Mouse (Mus musculus): ENCODE results near the gene Hdac10. TPM values are rescaled to one million over a fixed set of nuclear protein-coding genes. Genes with fewer than 3 reads are reported as not detected.

Gene Hdac10
- polyA plus RNA-seq, 1 experiment: not detected

GRCm38 (mm10) chr15:89136461-89137155, 8.1 kb upstream of the Hdac10 start:
- Histone ChIP-seq H3K27ac (ENCODE audit: insufficient read depth, low read depth, low read length) (no peak overlapping the region), H3K4me1 (ENCODE audit: control insufficient read depth, insufficient read depth, low read length) (peaks cover 27% of the 10 kb centered on the region), H3K4me3 (ENCODE audit: insufficient read depth, low read depth, low read length) (no peak overlapping the region)
- TF ChIP-seq CTCF (IDR thresholded peaks at IDR 0.05; ENCODE audit: insufficient read depth, low read depth, low read length) (no peak), POLR2A (IDR thresholded peaks at IDR 0.05; ENCODE audit: insufficient read depth, low read depth, low read length) (no peak)
- WGBS: 97% methylated on average over 5 of the region's 5 CpGs

- no peak for TF ChIP-seq POLR2A (IDR thresholded peaks at IDR 0.05; ENCODE audit: insufficient read depth, low read depth, low read length)
- TF ChIP-seq CTCF (IDR thresholded peaks at IDR 0.05; ENCODE audit: insufficient read depth, low read depth, low read length): no peak
Observed at GRCm38 (mm10) chr15:89131316-89131715, 2.8 kb upstream of the Hdac10 start.

GRCm38 (mm10) chr15:89130245-89130644, 1.7 kb upstream of the Hdac10 start:
- no peak for TF ChIP-seq CTCF (IDR thresholded peaks at IDR 0.05; ENCODE audit: insufficient read depth, low read depth, low read length)
- no peak for TF ChIP-seq POLR2A (IDR thresholded peaks at IDR 0.05; ENCODE audit: insufficient read depth, low read depth, low read length)
- no peak overlapping the region for H3K27ac ChIP-seq (ENCODE audit: insufficient read depth, low read depth, low read length)
- H3K4me3 ChIP-seq (ENCODE audit: insufficient read depth, low read depth, low read length): no peak overlapping the region
- H3K4me1 ChIP-seq (ENCODE audit: control insufficient read depth, insufficient read depth, low read length): peaks cover 16% of the 10 kb centered on the region

More at GRCm38 (mm10) chr15:89131316-89131715, 2.8 kb upstream of the Hdac10 start:
- H3K4me3 ChIP-seq (ENCODE audit: insufficient read depth, low read depth, low read length): no peak overlapping the region
- no peak overlapping the region for H3K27ac ChIP-seq (ENCODE audit: insufficient read depth, low read depth, low read length)
- WGBS: 82% methylated on average over 3 of the region's 3 CpGs
- peaks cover 16% of the 10 kb centered on the region for H3K4me1 ChIP-seq (ENCODE audit: control insufficient read depth, insufficient read depth, low read length)

GRCm38 (mm10) chr15:89127364-89127940, 1.0 kb downstream of the Hdac10 start:
- Histone ChIP-seq H3K4me3 (ENCODE audit: insufficient read depth, low read depth, low read length) (peak overlapping the region; percentile 83; the same call in 1 of the 2 replicates), H3K4me1 (ENCODE audit: control insufficient read depth, insufficient read depth, low read length) (peaks cover 27% of the 10 kb centered on the region), H3K27ac (ENCODE audit: insufficient read depth, low read depth, low read length) (no peak overlapping the region)
- TF ChIP-seq CTCF (IDR thresholded peaks at IDR 0.05; ENCODE audit: insufficient read depth, low read depth, low read length) (no peak), POLR2A (IDR thresholded peaks at IDR 0.05; ENCODE audit: insufficient read depth, low read depth, low read length) (no peak)
- WGBS: 71% methylated on average over 8 of the region's 8 CpGs

GRCm38 (mm10) chr15:89126622-89127021, 1.9 kb downstream of the Hdac10 start:
- TF ChIP-seq POLR2A (IDR thresholded peaks at IDR 0.05; ENCODE audit: insufficient read depth, low read depth, low read length): no peak
- TF ChIP-seq CTCF (IDR thresholded peaks at IDR 0.05; ENCODE audit: insufficient read depth, low read depth, low read length): no peak

GRCm38 (mm10) chr15:89125351-89125750, 3.1 kb downstream of the Hdac10 start:
- H3K27ac ChIP-seq (ENCODE audit: insufficient read depth, low read depth, low read length): no peak overlapping the region
- 96% methylated on average over 9 of the region's 9 CpGs for WGBS
- no peak overlapping the region for H3K4me3 ChIP-seq (ENCODE audit: insufficient read depth, low read depth, low read length)
- H3K4me1 ChIP-seq (ENCODE audit: control insufficient read depth, insufficient read depth, low read length): peaks cover 36% of the 10 kb centered on the region
- TF ChIP-seq POLR2A (IDR thresholded peaks at IDR 0.05; ENCODE audit: insufficient read depth, low read depth, low read length) (no peak), CTCF (IDR thresholded peaks at IDR 0.05; ENCODE audit: insufficient read depth, low read depth, low read length) (no peak)

More at GRCm38 (mm10) chr15:89126622-89127021, 1.9 kb downstream of the Hdac10 start:
- Histone ChIP-seq H3K4me3 (ENCODE audit: insufficient read depth, low read depth, low read length) (no peak overlapping the region), H3K4me1 (ENCODE audit: control insufficient read depth, insufficient read depth, low read length) (peaks cover 35% of the 10 kb centered on the region), H3K27ac (ENCODE audit: insufficient read depth, low read depth, low read length) (no peak overlapping the region)
- WGBS: 89% methylated on average over 8 of the region's 8 CpGs

- H3K4me3 ChIP-seq (ENCODE audit: insufficient read depth, low read depth, low read length): no peak overlapping the region
- TF ChIP-seq POLR2A (IDR thresholded peaks at IDR 0.05; ENCODE audit: insufficient read depth, low read depth, low read length): no peak
- TF ChIP-seq CTCF (IDR thresholded peaks at IDR 0.05; ENCODE audit: insufficient read depth, low read depth, low read length): no peak
- WGBS: 93% methylated on average over 3 of the region's 3 CpGs
- peaks cover 43% of the 10 kb centered on the region for H3K4me1 ChIP-seq (ENCODE audit: control insufficient read depth, insufficient read depth, low read length)
- no peak overlapping the region for H3K27ac ChIP-seq (ENCODE audit: insufficient read depth, low read depth, low read length)
Observed at GRCm38 (mm10) chr15:89124312-89124711, 4.2 kb downstream of the Hdac10 start.

GRCm38 (mm10) chr15:89123595-89123994, 4.9 kb downstream of the Hdac10 start:
- Histone ChIP-seq H3K27ac (ENCODE audit: insufficient read depth, low read depth, low read length) (peak overlapping the region; percentile 47; the same call in 1 of the 2 replicates), H3K4me3 (ENCODE audit: insufficient read depth, low read depth, low read length) (peak overlapping the region; percentile 81), H3K4me1 (ENCODE audit: control insufficient read depth, insufficient read depth, low read length) (peaks cover 37% of the 10 kb centered on the region)
- WGBS: 13% methylated on average over 11 of the region's 11 CpGs
- TF ChIP-seq CTCF (IDR thresholded peaks at IDR 0.05; ENCODE audit: insufficient read depth, low read depth, low read length) (peak; percentile 25; the same call in 1 of the 2 replicates), POLR2A (IDR thresholded peaks at IDR 0.05; ENCODE audit: insufficient read depth, low read depth, low read length) (no peak)

- H3K4me3 ChIP-seq (ENCODE audit: insufficient read depth, low read depth, low read length): peak within 1 kb of the TSS; percentile 81
- TF ChIP-seq POLR2A (IDR thresholded peaks at IDR 0.05; ENCODE audit: insufficient read depth, low read depth, low read length) (peak; percentile 74; the same call in 1 of the 2 replicates), CTCF (IDR thresholded peaks at IDR 0.05; ENCODE audit: insufficient read depth, low read depth, low read length) (no peak)
- peak within 1 kb of the TSS; percentile 47 for H3K27ac ChIP-seq (ENCODE audit: insufficient read depth, low read depth, low read length)
- under 1% methylated on average over 47 of the region's 47 CpGs for WGBS
- peaks cover 32% of the 10 kb centered on the region for H3K4me1 ChIP-seq (ENCODE audit: control insufficient read depth, insufficient read depth, low read length)
Observed at GRCm38 (mm10) chr15:89122649-89123366, 5.7 kb downstream of the Hdac10 start, which contains the start of gene Tubgcp6. Gene Tubgcp6, minus strand, starts transcription at chr15:89123112.
